Mouse (Mus musculus) embryonic stem cell, embryonic (primary cell): Measurements from ENCODE around the gene Tmem185b.

Experiments
- CTCF ChIA-PET, 4 experiments: fragments of 300-600 bp in 2 of 4; fragments of 350-600 bp in 2 of 4; sonication (Branson Sonifier 250); formaldehyde crosslinking; loops; one replicate each; lab custom pipeline; 2022; ENCODE audit warnings: inconsistent platforms in 2 of 4; lab: Charles Lee
- POLR2A ChIA-PET, 4 experiments: fragments of 300-600 bp in 2 of 4; fragments of 350-600 bp in 2 of 4; sonication (Branson Sonifier 250); formaldehyde crosslinking; loops; one replicate each; lab custom pipeline; 2022; ENCODE audit warnings: antibody characterized with exemption in 4 of 4, inconsistent platforms in 1 of 4; lab: Charles Lee

Tmem185b gene

GRCm38 (mm10) chr1:119518786-119519185, 7.2 kb upstream of the Tmem185b start:
- CTCF ChIA-PET, result interaction anchor here in 2 of 4 experiments (0.9 to 1.0 kb wide), 2 partner anchors 11 to 21 kb away, joined by 3 read pairs; no protein-coding TSS in a partner anchor
- POLR2A ChIA-PET, result interaction anchor here (0.6 to 9.8 kb wide), 10 partner anchors 10 to 170 kb away, joined by 3 to 183 read pairs (median 4); partner anchors contain the start of gene Ralb (in 1 of the 4)

GRCm38 (mm10) chr1:119519286-119519685, 6.7 kb upstream of the Tmem185b start:
- ChIA-PET POLR2A (interaction anchor here (0.6 to 9.8 kb wide), 12 partner anchors 9 to 171 kb away, joined by 3 to 183 read pairs (median 4); partner anchors contain the start of gene Ralb (in 2 of the 4)), CTCF (interaction anchor here in 2 of 4 experiments (0.6 to 1.2 kb wide), 4 partner anchors 10 to 1008 kb away, joined by 3 to 5 read pairs (median 3); no protein-coding TSS in a partner anchor)

- ChIA-PET POLR2A (interaction anchor here in 3 of 4 experiments (0.7 to 9.8 kb wide), 10 partner anchors 13 to 434 kb away, joined by 3 to 183 read pairs (median 5); partner anchors contain the start of gene Ralb (in 2 of the 3)), CTCF (interaction anchor here in 3 of 4 experiments (0.5 to 1.1 kb wide), 5 partner anchors 29 to 877 kb away, joined by 3 to 5 read pairs (median 3); no protein-coding TSS in a partner anchor)
These were observed 4.9 kb upstream of the Tmem185b start for GRCm38 (mm10) chr1:119521029-119521428.

- ChIA-PET CTCF (interaction anchor here in 2 of 4 experiments (0.5 to 2.3 kb wide), 6 partner anchors 17 to 711 kb away, joined by 3 to 9 read pairs (median 4); partner anchors contain the start of gene Ralb (in 1 of the 2)), POLR2A (interaction anchor here (0.7 to 9.8 kb wide), 12 partner anchors 12 to 433 kb away, joined by 3 to 183 read pairs (median 5); partner anchors contain the start of gene Ralb (in 2 of the 4))
These were observed 4.3 kb upstream of the Tmem185b start for GRCm38 (mm10) chr1:119521681-119522080.

GRCm38 (mm10) chr1:119522726-119523125, 3.2 kb upstream of the Tmem185b start:
- ChIA-PET CTCF (interaction anchor here in 3 of 4 experiments (0.6 to 2.3 kb wide), 5 partner anchors 18 to 751 kb away, joined by 3 to 9 read pairs (median 3); partner anchors contain the start of gene Ralb (in 1 of the 3)), POLR2A (interaction anchor here in 3 of 4 experiments (0.8 to 9.8 kb wide), 15 partner anchors 8 to 1134 kb away, joined by 3 to 183 read pairs (median 4); partner anchors contain the start of genes Ralb (in 2 of the 3) and Tmem177 (in 1 of the 3))

- POLR2A ChIA-PET, result interaction anchor here (0.5 to 9.8 kb wide), 17 partner anchors 8 to 1135 kb away, joined by 3 to 183 read pairs (median 4); partner anchors contain the start of genes Ralb (in 1 of the 4) and Tmem177 (in 1 of the 4)
- CTCF ChIA-PET, result interaction anchor here in 3 of 4 experiments (0.5 to 2.3 kb wide), 6 partner anchors 19 to 946 kb away, joined by 3 to 9 read pairs (median 4); partner anchors contain the start of gene Ralb (in 1 of the 3)
These were observed 2.6 kb upstream of the Tmem185b start for GRCm38 (mm10) chr1:119523369-119523768.

- ChIA-PET CTCF (interaction anchor here in 3 of 4 experiments (0.5 to 2.3 kb wide), 5 partner anchors 19 to 420 kb away, joined by 3 to 9 read pairs (median 3); partner anchors contain the start of gene Ralb (in 1 of the 3)), POLR2A (interaction anchor here in 3 of 4 experiments (0.6 to 9.8 kb wide), 10 partner anchors 10 to 354 kb away, joined by 3 to 183 read pairs (median 4); partner anchors contain the start of gene Ralb (in 2 of the 3))
These were observed 2.1 kb upstream of the Tmem185b start for GRCm38 (mm10) chr1:119523826-119524225.

- ChIA-PET CTCF (interaction anchor here in 2 of 4 experiments (0.6 to 1.0 kb wide), 3 partner anchors 28 to 67 kb away, joined by 3 read pairs; no protein-coding TSS in a partner anchor), POLR2A (interaction anchor here in 2 of 4 experiments (1.0 to 9.8 kb wide), 12 partner anchors 9 to 219 kb away, joined by 3 to 183 read pairs (median 6); partner anchors contain the start of gene Ralb (in 1 of the 2))
These were observed 936 bp upstream of the Tmem185b start for GRCm38 (mm10) chr1:119525004-119525444.

- POLR2A ChIA-PET, result interaction anchor here in 3 of 4 experiments (0.6 to 2.6 kb wide), 5 partner anchors 8 to 37 kb away, joined by 3 to 9 read pairs (median 4); no protein-coding TSS in a partner anchor
- CTCF ChIA-PET, result interaction anchor here in 1 of 4 experiments (0.5 kb wide), 1 partner anchor 49 kb away, joined by 3 read pairs; no protein-coding TSS in a partner anchor
These were observed 5.0 kb downstream of the Tmem185b start for GRCm38 (mm10) chr1:119530941-119531340.

- CTCF ChIA-PET, result no interaction called here
- POLR2A ChIA-PET, result no interaction called here
These were observed 6.2 kb downstream of the Tmem185b start for GRCm38 (mm10) chr1:119532165-119532564.

- CTCF ChIA-PET, result interaction anchor here in 3 of 4 experiments (0.7 to 2.4 kb wide), 6 partner anchors 16 to 397 kb away, joined by 3 to 15 read pairs (median 3); no protein-coding TSS in a partner anchor
- POLR2A ChIA-PET, result interaction anchor here in 3 of 4 experiments (0.6 to 1.8 kb wide), 12 partner anchors 8 to 39 kb away, joined by 3 to 9 read pairs (median 4); partner anchors contain the start of genes Ralb (in 1 of the 3) and Tmem185b (in 1 of the 3)
These were observed 7.3 kb downstream of the Tmem185b start for GRCm38 (mm10) chr1:119533093-119533805.

GRCm38 (mm10) chr1:119534341-119534740, 8.4 kb downstream of the Tmem185b start:
- CTCF ChIA-PET, result interaction anchor here in 3 of 4 experiments (0.9 to 2.4 kb wide), 3 partner anchors 14 to 75 kb away, joined by 3 to 15 read pairs (median 3); no protein-coding TSS in a partner anchor
- POLR2A ChIA-PET, result interaction anchor here in 3 of 4 experiments (0.7 to 2.5 kb wide), 9 partner anchors 8 to 40 kb away, joined by 3 to 12 read pairs (median 5); partner anchors contain the start of gene Tmem185b (in 2 of the 3)

- ChIA-PET POLR2A (interaction anchor here in 1 of 4 experiments (1.9 to 2.5 kb wide), 2 partner anchors 10 kb away, joined by 12 read pairs; partner anchors contain the start of gene Tmem185b), CTCF (interaction anchor here in 1 of 4 experiments (0.9 kb wide), 1 partner anchor 12 kb away, joined by 4 read pairs; no protein-coding TSS in a partner anchor)
These were observed 10.2 kb downstream of the Tmem185b start for GRCm38 (mm10) chr1:119536122-119536521.

GRCm38 (mm10) chr1:119537651-119538050, 11.7 kb downstream of the Tmem185b start:
- CTCF ChIA-PET, result interaction anchor here in 2 of 4 experiments (0.6 to 1.4 kb wide), 2 partner anchors 11 to 588 kb away, joined by 3 to 6 read pairs; no protein-coding TSS in a partner anchor
- POLR2A ChIA-PET, result interaction anchor here in 2 of 4 experiments (0.6 to 1.9 kb wide), 8 partner anchors 9 to 111 kb away, joined by 3 to 12 read pairs (median 4); partner anchors contain the start of genes Tmem185b (in 2 of the 2) and Epb41l5 (in 1 of the 2)

- POLR2A ChIA-PET, result interaction anchor here in 3 of 4 experiments (0.5 to 1.9 kb wide), 9 partner anchors 9 to 900 kb away, joined by 3 to 6 read pairs (median 4); partner anchors contain the start of gene Tmem185b (in 1 of the 3)
- CTCF ChIA-PET, result interaction anchor here in 3 of 4 experiments (0.6 to 2.0 kb wide), 7 partner anchors 9 to 319 kb away, joined by 3 to 9 read pairs (median 4); partner anchors contain the start of gene Tmem185b (in 1 of the 3)
These were observed 13.3 kb downstream of the Tmem185b start for GRCm38 (mm10) chr1:119539252-119539651.

GRCm38 (mm10) chr1:119540836-119541557, 15.0 kb downstream of the Tmem185b start:
- CTCF ChIA-PET, result interaction anchor here in 1 of 4 experiments (0.6 kb wide), 1 partner anchor 12 kb away, joined by 5 read pairs; no protein-coding TSS in a partner anchor
- POLR2A ChIA-PET, result interaction anchor here in 1 of 4 experiments (1.6 kb wide), 1 partner anchor 15 kb away, joined by 4 read pairs; the partner anchor contains the start of gene Tmem185b
